Mouse (Mus musculus): ENCODE data around the gene Celf2. TPM values are rescaled to one million over a fixed set of nuclear protein-coding genes. Genes with fewer than 3 reads are reported as not detected.

Celf2 gene
- polyA plus RNA-seq, 1 experiment from 2014 or later: 131 TPM

DNA sequence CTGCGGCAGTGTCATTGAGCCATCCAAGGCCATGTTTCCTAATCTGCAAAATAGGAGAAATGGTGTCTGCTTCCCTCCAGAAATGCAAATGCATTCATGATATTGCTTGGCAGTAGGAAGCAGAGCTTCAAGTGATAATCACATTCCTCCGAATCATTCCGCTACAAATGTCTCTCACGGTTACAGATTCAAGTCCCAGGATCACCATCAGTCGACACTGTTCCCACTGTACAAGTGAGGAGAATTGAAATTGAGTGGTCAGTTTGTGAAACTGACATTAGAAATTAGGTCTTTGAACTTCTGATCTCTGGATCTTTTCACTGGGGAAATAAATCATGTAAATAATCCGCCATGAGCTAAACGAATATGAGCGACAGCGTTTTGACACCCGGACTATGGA, 596.0 kb downstream of the Celf2 start:
- H3K9ac ChIP-seq (replicated peaks): no peak overlapping the region
- no peaks in the 10 kb centered on the region for H3K36me3 ChIP-seq
- H3K4me3 ChIP-seq: no peak overlapping the region
- no peak overlapping the region for H3K4me2 ChIP-seq (replicated peaks)
- H3K27ac ChIP-seq (replicated peaks): no peak overlapping the region
- H3K9me3 ChIP-seq: no peaks in the 10 kb centered on the region
- WGBS: 87% methylated on average over 10 of the region's 10 CpGs
- H3K27me3 ChIP-seq: no peaks in the 10 kb centered on the region
- ATAC-seq (ENCODE audit: low FRiP score, low read depth): no peak
- peaks cover 5% of the 10 kb centered on the region; the same call in 1 of the 2 replicates for H3K4me1 ChIP-seq

DNA sequence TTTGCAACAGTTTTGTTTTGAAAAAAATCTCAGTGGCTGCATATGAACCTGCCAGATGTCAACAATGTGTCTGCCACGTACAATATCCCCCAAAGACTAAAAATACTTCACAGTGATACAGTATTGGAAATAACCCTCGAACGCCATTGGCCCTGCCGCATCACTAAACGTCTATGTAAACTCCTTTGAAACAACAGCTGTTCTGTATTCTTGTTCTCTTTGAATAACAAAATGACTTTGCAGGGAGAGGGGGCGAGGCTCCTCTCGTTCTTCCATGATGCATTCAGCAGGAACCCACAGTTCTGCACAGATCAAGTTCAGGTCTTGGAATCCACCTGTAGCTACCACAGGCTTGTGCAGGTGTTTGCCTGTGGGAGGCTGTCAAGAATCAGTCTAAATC, 597.4 kb downstream of the Celf2 start:
- no peak overlapping the region for H3K4me2 ChIP-seq (replicated peaks)
- WGBS: 67% methylated on average over 7 of the region's 7 CpGs
- ATAC-seq (ENCODE audit: low FRiP score, low read depth): no peak

DNA sequence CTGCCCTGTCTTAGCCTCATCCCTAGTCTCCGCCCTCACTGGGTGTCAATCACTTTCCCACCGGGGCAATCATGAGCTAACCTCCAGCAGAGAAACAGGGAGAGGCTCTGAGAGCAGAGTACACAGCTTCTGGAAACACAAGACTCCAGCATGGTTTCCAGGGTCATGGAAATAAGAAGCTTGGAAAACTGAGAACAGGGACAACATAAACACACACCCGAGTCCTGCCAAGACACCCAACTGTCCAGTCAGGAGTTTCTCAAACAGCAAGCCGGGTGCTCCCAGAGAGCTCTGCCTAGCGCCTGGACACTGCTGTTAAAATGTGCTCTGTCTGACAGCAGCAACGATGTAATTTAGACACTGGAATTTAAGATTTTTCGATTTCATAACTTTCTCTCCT, 599.4 kb downstream of the Celf2 start:
- Histone ChIP-seq H3K4me1 (peaks cover 10% of the 10 kb centered on the region; the same call in 1 of the 2 replicates), H3K9me3 (no peaks in the 10 kb centered on the region), H3K27me3 (no peaks in the 10 kb centered on the region), H3K36me3 (no peaks in the 10 kb centered on the region), H3K9ac (replicated peaks) (no peak overlapping the region), H3K27ac (replicated peaks) (no peak overlapping the region), H3K4me2 (replicated peaks) (no peak overlapping the region), H3K4me3 (no peak overlapping the region)
- no peak for ATAC-seq (ENCODE audit: low FRiP score, low read depth)
- 83% methylated on average over 7 of the region's 7 CpGs for WGBS

More for the DNA sequence above, 597.4 kb downstream of the Celf2 start:
- no peaks in the 10 kb centered on the region for H3K27me3 ChIP-seq
- H3K36me3 ChIP-seq: no peaks in the 10 kb centered on the region
- no peak overlapping the region for H3K27ac ChIP-seq (replicated peaks)
- H3K4me1 ChIP-seq: peaks cover 6% of the 10 kb centered on the region; the same call in 1 of the 2 replicates
- H3K4me3 ChIP-seq: no peak overlapping the region
- H3K9me3 ChIP-seq: no peaks in the 10 kb centered on the region
- H3K9ac ChIP-seq (replicated peaks): no peak overlapping the region

GRCm38 (mm10) chr2:6904411-6904810, 605.0 kb downstream of the Celf2 start:
- Histone ChIP-seq H3K36me3 (no peaks in the 10 kb centered on the region), H3K4me1 (peaks cover 14% of the 10 kb centered on the region; the same call in 1 of the 2 replicates), H3K4me2 (replicated peaks) (no peak overlapping the region), H3K27ac (replicated peaks) (no peak overlapping the region), H3K27me3 (no peaks in the 10 kb centered on the region), H3K9ac (replicated peaks) (no peak overlapping the region), H3K9me3 (no peaks in the 10 kb centered on the region), H3K4me3 (no peak overlapping the region)
- 77% methylated on average over 3 of the region's 3 CpGs for WGBS
- ATAC-seq (ENCODE audit: low FRiP score, low read depth): no peak

- Histone ChIP-seq H3K4me2 (replicated peaks) (peak overlapping the region; percentile 23; the same call in 1 of the 2 replicates), H3K27ac (replicated peaks) (no peak overlapping the region)
- WGBS: 14% methylated on average over 4 of the region's 4 CpGs
These were observed 606.1 kb downstream of the Celf2 start for GRCm38 (mm10) chr2:6903251-6903763.

GRCm38 (mm10) chr2:6896896-6897295, 612.5 kb downstream of the Celf2 start:
- no peaks in the 10 kb centered on the region for H3K36me3 ChIP-seq
- no peak for ATAC-seq (ENCODE audit: low FRiP score, low read depth)
- no peaks in the 10 kb centered on the region for H3K4me1 ChIP-seq
- H3K9me3 ChIP-seq: no peaks in the 10 kb centered on the region
- H3K4me3 ChIP-seq: no peak overlapping the region
- no peak overlapping the region for H3K9ac ChIP-seq (replicated peaks)
- H3K4me2 ChIP-seq (replicated peaks): no peak overlapping the region
- H3K27me3 ChIP-seq: no peaks in the 10 kb centered on the region
- 98% methylated on average over 1 of the region's 1 CpGs for WGBS
- no peak overlapping the region for H3K27ac ChIP-seq (replicated peaks)

More at GRCm38 (mm10) chr2:6903251-6903763, 606.1 kb downstream of the Celf2 start:
- Histone ChIP-seq H3K4me1 (peaks cover 14% of the 10 kb centered on the region; the same call in 1 of the 2 replicates), H3K36me3 (no peaks in the 10 kb centered on the region), H3K9ac (replicated peaks) (no peak overlapping the region), H3K9me3 (no peaks in the 10 kb centered on the region), H3K4me3 (no peak overlapping the region), H3K27me3 (no peaks in the 10 kb centered on the region)
- peak; percentile 95 for ATAC-seq (ENCODE audit: low FRiP score, low read depth)

DNA sequence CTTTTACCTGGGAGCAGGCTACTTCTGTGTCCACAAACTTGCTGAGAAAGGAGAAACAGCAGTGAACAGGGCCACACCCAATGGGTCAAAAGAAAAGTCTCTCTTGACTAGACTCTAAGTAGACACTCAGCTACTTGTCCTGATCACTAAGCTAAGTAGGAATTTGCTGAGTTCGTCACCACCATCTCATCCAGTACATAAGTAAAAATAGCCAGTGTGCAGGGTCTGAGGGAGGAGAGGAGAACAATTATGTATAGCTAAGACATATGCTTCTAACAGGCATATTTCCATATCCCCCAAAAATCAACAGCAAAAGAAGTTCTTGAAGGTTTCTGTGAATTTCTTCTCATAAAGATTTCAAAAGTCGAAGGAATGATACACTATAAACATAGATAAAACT, 615.8 kb downstream of the Celf2 start:
- Histone ChIP-seq H3K4me1 (no peaks in the 10 kb centered on the region), H3K36me3 (no peaks in the 10 kb centered on the region), H3K9me3 (no peaks in the 10 kb centered on the region), H3K4me2 (replicated peaks) (no peak overlapping the region), H3K27ac (replicated peaks) (no peak overlapping the region), H3K27me3 (no peaks in the 10 kb centered on the region), H3K4me3 (no peak overlapping the region), H3K9ac (replicated peaks) (no peak overlapping the region)
- 90% methylated on average over 2 of the region's 2 CpGs for WGBS
- ATAC-seq (ENCODE audit: low FRiP score, low read depth): no peak

DNA sequence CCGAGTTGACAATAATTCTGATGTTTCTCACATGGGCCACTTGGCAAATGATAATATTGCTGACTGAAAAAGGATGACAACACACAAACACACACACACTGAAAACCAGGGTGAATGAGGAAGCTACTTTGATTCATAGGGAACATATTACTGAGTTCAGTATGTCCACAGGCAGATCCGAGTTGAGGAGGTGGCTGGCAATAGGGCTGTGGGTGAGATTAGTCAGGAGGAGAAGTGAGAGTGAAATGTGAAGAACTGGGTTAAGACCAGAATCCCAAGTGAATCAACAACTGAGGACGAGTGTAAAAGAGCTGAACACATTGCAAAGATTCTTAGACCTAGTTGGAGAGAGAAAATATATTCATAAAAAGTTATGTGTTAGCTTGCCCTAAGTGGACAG, 616.3 kb downstream of the Celf2 start:
- Histone ChIP-seq H3K27me3 (no peaks in the 10 kb centered on the region), H3K36me3 (no peaks in the 10 kb centered on the region), H3K4me3 (no peak overlapping the region), H3K27ac (replicated peaks) (no peak overlapping the region), H3K9me3 (no peaks in the 10 kb centered on the region), H3K4me1 (no peaks in the 10 kb centered on the region), H3K4me2 (replicated peaks) (no peak overlapping the region), H3K9ac (replicated peaks) (no peak overlapping the region)
- ATAC-seq (ENCODE audit: low FRiP score, low read depth): no peak
- 81% methylated on average over 3 of the region's 3 CpGs for WGBS

DNA sequence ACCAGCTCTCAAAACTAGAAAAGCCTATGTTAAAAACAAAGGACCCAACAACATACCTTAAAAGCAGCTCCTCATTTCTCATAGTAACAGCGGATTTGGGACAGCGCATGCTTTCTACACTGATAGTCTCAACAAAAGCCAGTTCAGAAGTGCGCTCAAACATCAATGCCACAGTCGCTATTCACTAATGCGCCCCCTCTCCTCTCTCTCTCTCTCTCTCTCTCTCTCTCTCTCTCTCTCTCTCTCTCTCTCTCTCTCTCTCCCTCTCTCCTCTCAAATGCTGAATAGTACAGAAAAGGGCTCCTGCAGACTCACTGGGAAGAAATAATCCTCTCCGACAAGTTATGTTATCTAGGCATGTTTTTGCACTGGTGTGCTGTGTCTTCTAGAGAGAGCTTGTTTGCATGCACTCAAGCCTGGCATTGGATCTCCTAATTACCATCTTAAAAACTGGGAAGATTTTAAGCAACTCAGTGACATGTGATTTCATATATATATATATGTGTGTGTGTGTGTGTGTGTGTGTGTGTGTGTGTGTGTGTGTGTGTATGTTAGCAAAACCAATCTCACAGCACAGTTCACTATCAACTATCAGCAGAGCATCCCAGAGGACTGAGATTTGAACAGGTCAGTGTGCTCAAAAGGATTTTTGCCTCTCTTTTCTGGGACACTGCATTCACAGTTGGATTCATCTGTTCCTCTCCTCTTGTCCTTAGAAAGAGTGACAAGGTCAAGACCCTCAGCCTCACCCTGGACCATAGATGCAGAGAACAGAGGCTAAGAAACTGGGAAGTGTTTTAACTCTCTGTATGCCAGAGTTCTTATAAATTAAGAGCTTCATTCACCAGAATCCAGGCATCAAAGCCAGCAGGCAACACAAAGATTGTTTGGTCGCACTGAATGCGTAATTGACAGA, 624.3 kb downstream of the Celf2 start:
- peaks cover 37% of the 10 kb centered on the region for H3K4me1 ChIP-seq
- no peaks in the 10 kb centered on the region for H3K9me3 ChIP-seq
- WGBS: 11% methylated on average over 8 of the region's 8 CpGs
- peak overlapping the region; percentile 94 for H3K27ac ChIP-seq (replicated peaks)
- ATAC-seq (ENCODE audit: low FRiP score, low read depth): peak; percentile 75
- peak overlapping the region; percentile 51 for H3K4me3 ChIP-seq
- H3K27me3 ChIP-seq: no peaks in the 10 kb centered on the region
- H3K36me3 ChIP-seq: no peaks in the 10 kb centered on the region
- H3K9ac ChIP-seq (replicated peaks): peak overlapping the region; percentile 62
- peak overlapping the region; percentile 63 for H3K4me2 ChIP-seq (replicated peaks)

DNA sequence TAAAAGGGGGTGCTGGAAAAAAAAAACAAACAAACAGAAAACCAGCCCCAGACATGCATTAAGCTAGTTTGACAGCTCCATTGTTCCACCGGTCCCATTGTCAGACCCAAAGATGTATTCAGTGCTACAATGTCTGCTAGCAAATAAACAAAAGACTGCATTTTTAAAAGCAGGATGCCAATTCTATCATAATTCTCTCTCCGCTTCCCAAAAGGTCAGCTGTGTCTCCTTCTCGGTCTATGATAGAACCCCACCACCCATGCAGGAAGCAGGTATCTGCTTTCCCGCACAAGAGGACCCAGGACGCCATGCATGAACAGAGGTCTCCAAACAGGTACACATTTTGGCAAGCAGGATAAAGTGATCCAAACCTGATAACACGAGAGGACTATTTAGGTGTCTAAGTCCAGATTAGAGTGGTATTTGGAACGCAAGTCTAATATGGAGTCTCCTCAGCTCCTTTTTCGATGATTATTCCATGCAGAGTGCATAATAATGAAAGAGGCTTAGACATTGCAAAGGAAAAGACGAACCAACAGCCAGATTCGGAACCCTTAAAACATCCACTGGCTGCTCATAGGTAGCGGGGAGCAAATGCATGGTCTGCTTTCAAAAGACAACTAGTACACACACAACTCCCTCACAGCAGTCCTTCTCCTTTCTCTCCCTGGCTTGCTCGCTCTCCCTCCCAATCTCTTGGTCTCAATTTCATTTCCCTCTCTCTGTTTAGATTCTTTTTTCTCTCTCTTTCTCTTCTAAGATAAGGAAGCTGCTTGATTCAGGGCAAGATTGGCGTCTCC, 625.2 kb downstream of the Celf2 start:
- H3K9ac ChIP-seq (replicated peaks): peak overlapping the region; percentile 62
- peak overlapping the region; percentile 51 for H3K4me3 ChIP-seq
- peak; percentile 50; the same call in 1 of the 2 replicates for ATAC-seq (ENCODE audit: low FRiP score, low read depth)
- 13% methylated on average over 13 of the region's 13 CpGs for WGBS
- no peaks in the 10 kb centered on the region for H3K36me3 ChIP-seq
- H3K4me2 ChIP-seq (replicated peaks): peak overlapping the region; percentile 63
- H3K27me3 ChIP-seq: no peaks in the 10 kb centered on the region
- no peaks in the 10 kb centered on the region for H3K9me3 ChIP-seq
- peak overlapping the region; percentile 94 for H3K27ac ChIP-seq (replicated peaks)
- H3K4me1 ChIP-seq: peaks cover 37% of the 10 kb centered on the region

DNA sequence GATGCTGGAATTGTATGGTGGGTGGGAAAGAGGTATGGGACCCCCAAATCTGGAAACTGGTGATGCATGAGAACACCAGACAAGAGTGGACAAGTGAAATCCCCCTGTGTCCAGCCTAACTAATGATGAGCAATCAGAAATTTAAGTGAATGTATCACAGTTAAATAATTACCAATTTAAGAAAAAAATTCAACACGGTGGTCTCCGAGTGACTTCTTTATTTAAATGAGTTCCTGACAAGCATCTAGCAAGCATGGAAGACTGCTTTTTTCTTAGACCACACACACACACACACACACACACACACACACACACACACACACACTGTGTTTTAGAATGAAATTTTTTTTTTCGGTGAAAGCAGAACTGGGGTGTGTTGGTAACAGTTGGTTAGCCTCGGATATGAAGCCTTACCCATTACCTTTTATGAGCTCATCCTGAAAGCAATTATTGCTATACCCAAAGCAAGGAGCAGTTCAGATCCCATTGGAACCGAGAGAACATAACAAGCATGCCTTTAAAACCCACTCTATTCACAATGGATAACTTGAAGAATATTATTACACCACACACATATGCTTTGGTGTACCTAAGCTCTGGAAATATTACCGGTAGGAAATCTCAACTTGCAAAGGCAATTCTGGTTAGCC, 627.0 kb downstream of the Celf2 start:
- H3K9ac ChIP-seq (replicated peaks): no peak overlapping the region
- peak overlapping the region; percentile 31 for H3K4me3 ChIP-seq

More for the DNA sequence above, 627.0 kb downstream of the Celf2 start:
- Histone ChIP-seq H3K27me3 (no peaks in the 10 kb centered on the region), H3K27ac (replicated peaks) (peak overlapping the region; percentile 35; the same call in 1 of the 2 replicates), H3K4me1 (peaks cover 37% of the 10 kb centered on the region), H3K36me3 (no peaks in the 10 kb centered on the region), H3K4me2 (replicated peaks) (peak overlapping the region; percentile 52), H3K9me3 (no peaks in the 10 kb centered on the region)
- 34% methylated on average over 6 of the region's 6 CpGs for WGBS
- ATAC-seq (ENCODE audit: low FRiP score, low read depth): no peak

Data from midbrain, embryonic 12.5 days (tissue).